Mouse (Mus musculus) spleen, adult 2 months (tissue): Measurements from ENCODE around the gene Hectd4.

Experiments used
- CTCF ChIP-seq: fragments of 200-500 bp; IDR thresholded peaks from 2 replicates; pipeline ENCODE4 v1.5.1; 2011; ENCODE audit warnings: mild to moderate bottlenecking, inconsistent platforms; ENCODE audit not compliant: insufficient read depth, insufficient read length, insufficient replicate concordance; ENCODE audit errors: extremely low read depth
- POLR2A ChIP-seq: fragments of 200-500 bp; IDR thresholded peaks from 2 replicates; pipeline ENCODE4 v1.6.1; 2011; ENCODE audit warnings: low read depth, low read length, inconsistent platforms

DNA sequence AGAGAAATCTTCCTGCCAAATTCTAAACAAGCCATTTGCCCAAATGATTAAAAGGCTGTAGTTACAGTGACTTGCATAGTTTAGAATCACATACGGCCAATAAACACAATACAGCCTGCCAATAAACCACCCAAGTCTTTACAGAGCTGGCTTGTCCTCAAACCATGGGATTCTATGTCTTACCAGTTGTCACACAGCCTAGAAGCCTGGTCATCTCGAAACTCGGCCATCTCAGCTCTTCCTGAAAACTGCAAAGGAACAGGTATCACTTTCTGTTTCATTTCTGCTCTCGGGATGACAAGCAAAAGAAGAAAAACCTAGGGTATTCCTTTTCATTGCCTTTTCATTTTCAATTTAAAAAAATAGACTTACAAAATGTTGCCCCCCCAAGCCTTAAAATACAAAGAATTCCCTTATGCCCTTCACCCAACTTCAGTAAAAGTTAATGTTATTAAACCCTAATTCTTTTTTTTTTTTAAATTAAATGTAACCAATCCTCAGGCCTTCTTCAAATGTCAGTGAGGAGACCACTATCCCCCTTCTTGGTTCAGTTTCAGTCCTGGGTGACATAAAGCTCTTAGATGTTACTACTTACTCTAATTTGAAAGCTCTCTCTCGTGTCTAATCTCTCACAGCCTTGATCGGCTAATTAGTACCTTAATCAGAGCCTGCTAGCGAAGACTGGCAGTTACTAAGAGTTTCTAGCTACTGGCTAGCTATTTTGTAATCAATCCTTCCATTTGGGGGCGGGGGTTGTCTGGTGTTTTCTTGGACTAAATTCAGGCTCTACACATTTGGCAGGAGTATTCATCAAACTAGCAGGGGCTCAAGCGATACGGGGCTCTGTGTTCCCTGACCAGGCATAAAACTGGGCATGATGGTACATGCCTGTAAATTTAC is 164.1 kb downstream of the Hectd4 start:
- TF ChIP-seq CTCF, result no peak
- no peak for TF ChIP-seq POLR2A
